Mouse (Mus musculus) midbrain, embryonic 14.5 days (tissue): ENCODE results near the gene Ralb. TPM values are rescaled to one million over a fixed set of nuclear protein-coding genes. Genes with fewer than 3 reads are reported as not detected.
A peak's percentile ranks its signal among the peaks of the same experiment; 100 is the strongest.

Experiments used
- ATAC-seq: fragments of 200-750 bp; cut with Nextera tagmentation; 2 replicates; pipeline ENCODE4 v1.8.0; 2017; ENCODE audit warnings: moderate number of reproducible peaks, moderate library complexity; ENCODE audit not compliant: low FRiP score, low TSS enrichment
- DNase-seq: peaks from one replicate; pipeline ENCODE4 v3.0.0-alpha.2; 2015
- H3K27ac ChIP-seq: fragments of 300-500 bp; sonication (generic); replicated peaks from 2 replicates; pipeline ENCODE4 v1.5.1; 2014; ENCODE audit warnings: mild to moderate bottlenecking, low read depth, low read length, moderate library complexity
- H3K27me3 ChIP-seq: fragments of 300-500 bp; sonication (generic); 2 replicates; pipeline ENCODE4 v1.6.1; 2014; ENCODE audit warnings: low read length, control low read depth, mixed read lengths; ENCODE audit not compliant: control insufficient read depth, insufficient read depth
- H3K36me3 ChIP-seq: fragments of 300-500 bp; sonication (generic); 2 replicates; pipeline ENCODE4 v1.6.1; 2014; ENCODE audit warnings: low read length, control low read depth; ENCODE audit not compliant: control insufficient read depth, insufficient read depth
- H3K4me1 ChIP-seq: fragments of 300-500 bp; sonication (generic); 2 replicates; pipeline ENCODE4 v1.6.1; 2014; ENCODE audit warnings: mild to moderate bottlenecking, antibody characterized with exemption, low read length, control low read depth; ENCODE audit not compliant: control insufficient read depth, insufficient read depth
- H3K4me2 ChIP-seq: fragments of 300-500 bp; sonication (generic); 2 replicates; pipeline ENCODE4 v1.6.1; 2014; ENCODE audit warnings: mild to moderate bottlenecking, low read length, moderate library complexity
- H3K4me3 ChIP-seq: fragments of 300-500 bp; sonication (generic); replicated peaks from 2 replicates; pipeline ENCODE4 v1.5.1; 2014; ENCODE audit warnings: low read depth, low read length
- H3K9ac ChIP-seq: fragments of 300-500 bp; sonication (generic); replicated peaks from 2 replicates; pipeline ENCODE4 v1.6.1; 2014; ENCODE audit warnings: mild to moderate bottlenecking, low read length, moderate library complexity
- H3K9me3 ChIP-seq: fragments of 300-500 bp; sonication (generic); 2 replicates; pipeline ENCODE4 v1.6.1; 2016; ENCODE audit warnings: low read length, control low read depth, mixed read lengths; ENCODE audit not compliant: control insufficient read depth
- WGBS: fragments of 180-500 bp; shearing (Covaris S2); extraction: QIAGEN DNeasy Blood & Tissue Kit; methylation state at CpG from one replicate; pipeline ENCODE4 v1.1.7; 2014; 5-methylcytosine and 5-hydroxymethylcytosine counted together
- polyA plus RNA-seq: library from polyadenylated mRNA; unstranded; fragments of >200 nt; fragmentation: Nextera tagmentation; extraction: Ambion mirVana; gene quantifications from 2 replicates; pipeline ENCODE4 v1.2.1, GENCODE M21; 2014

Gene Ralb
- polyA plus RNA-seq, 1 experiment from 2014 or later, result 49.6 TPM

GRCm38 (mm10) chr1:119443591-119444350 is 60.8 kb downstream of the Ralb start:
- no peak overlapping the region for H3K4me2 ChIP-seq
- no peak overlapping the region for H3K4me3 ChIP-seq
- no peaks in the 10 kb centered on the region for H3K9me3 ChIP-seq
- ATAC-seq (no peak), DNase-seq (no peak)
- no peaks in the 10 kb centered on the region for H3K4me1 ChIP-seq
- H3K27ac ChIP-seq, result no peak overlapping the region
- H3K9ac ChIP-seq, result no peak overlapping the region
- no peaks in the 10 kb centered on the region for H3K27me3 ChIP-seq
- H3K36me3 ChIP-seq, result no peaks in the 10 kb centered on the region
- WGBS, result 87% methylated on average over 21 of the region's 21 CpGs

GRCm38 (mm10) chr1:119442901-119443300 is 61.7 kb downstream of the Ralb start:
- H3K27me3 ChIP-seq, result no peaks in the 10 kb centered on the region
- H3K9ac ChIP-seq, result no peak overlapping the region
- H3K4me1 ChIP-seq, result no peaks in the 10 kb centered on the region
- 93% methylated on average over 9 of the region's 9 CpGs for WGBS
- no peak for ATAC-seq
- H3K4me3 ChIP-seq, result no peak overlapping the region
- H3K9me3 ChIP-seq, result no peaks in the 10 kb centered on the region
- DNase-seq, result no peak
- H3K36me3 ChIP-seq, result no peaks in the 10 kb centered on the region
- H3K4me2 ChIP-seq, result no peak overlapping the region
- no peak overlapping the region for H3K27ac ChIP-seq

- H3K9ac ChIP-seq, result no peak overlapping the region
- no peak overlapping the region for H3K4me3 ChIP-seq
- ATAC-seq (no peak), DNase-seq (no peak)
- H3K4me2 ChIP-seq, result no peak overlapping the region
- H3K27me3 ChIP-seq, result no peaks in the 10 kb centered on the region
- no peak overlapping the region for H3K27ac ChIP-seq
- H3K36me3 ChIP-seq, result no peaks in the 10 kb centered on the region
- WGBS, result 91% methylated on average over 9 of the region's 9 CpGs
- H3K4me1 ChIP-seq, result no peaks in the 10 kb centered on the region
- no peaks in the 10 kb centered on the region for H3K9me3 ChIP-seq
Observed at GRCm38 (mm10) chr1:119438105-119438637, 66.4 kb downstream of the Ralb start.

GRCm38 (mm10) chr1:119437401-119437800 is 67.2 kb downstream of the Ralb start:
- no peaks in the 10 kb centered on the region for H3K36me3 ChIP-seq
- ATAC-seq, result no peak
- no peak overlapping the region for H3K27ac ChIP-seq
- no peak overlapping the region for H3K9ac ChIP-seq
- H3K9me3 ChIP-seq, result no peaks in the 10 kb centered on the region
- no peaks in the 10 kb centered on the region for H3K4me1 ChIP-seq
- no peak overlapping the region for H3K4me3 ChIP-seq
- no peak overlapping the region for H3K4me2 ChIP-seq
- DNase-seq, result no peak
- 72% methylated on average over 6 of the region's 6 CpGs for WGBS
- no peaks in the 10 kb centered on the region for H3K27me3 ChIP-seq

GRCm38 (mm10) chr1:119424141-119424860 is 80.3 kb downstream of the Ralb start:
- no peak overlapping the region for H3K4me3 ChIP-seq
- no peak overlapping the region for H3K4me2 ChIP-seq
- peaks cover 13% of the 10 kb centered on the region for H3K4me1 ChIP-seq
- WGBS, result 46% methylated on average over 6 of the region's 6 CpGs
- no peak for ATAC-seq
- H3K27me3 ChIP-seq, result peaks cover 38% of the 10 kb centered on the region
- H3K9me3 ChIP-seq, result no peaks in the 10 kb centered on the region
- no peak overlapping the region for H3K9ac ChIP-seq
- DNase-seq, result no peak
- no peak overlapping the region for H3K27ac ChIP-seq
- no peaks in the 10 kb centered on the region for H3K36me3 ChIP-seq

- peaks cover 44% of the 10 kb centered on the region for H3K27me3 ChIP-seq
- DNase-seq, result peak; percentile 79
- no peak overlapping the region for H3K4me2 ChIP-seq
- ATAC-seq, result no peak
- H3K27ac ChIP-seq, result no peak overlapping the region
- no peaks in the 10 kb centered on the region for H3K9me3 ChIP-seq
- H3K9ac ChIP-seq, result no peak overlapping the region
- WGBS, result 3% methylated on average over 14 of the region's 14 CpGs
- no peaks in the 10 kb centered on the region for H3K36me3 ChIP-seq
- H3K4me1 ChIP-seq, result peaks cover 13% of the 10 kb centered on the region
- no peak overlapping the region for H3K4me3 ChIP-seq
Observed at GRCm38 (mm10) chr1:119423510-119423909, 81.1 kb downstream of the Ralb start.

GRCm38 (mm10) chr1:119422460-119423015 is 82.1 kb downstream of the Ralb start:
- H3K36me3 ChIP-seq, result no peaks in the 10 kb centered on the region
- ATAC-seq, result no peak

GRCm38 (mm10) chr1:119421576-119422421 is 82.8 kb downstream of the Ralb start, which contains the start of gene Inhbb:
TSS of gene Inhbb (minus strand) at chr1:119422248.
- Histone ChIP-seq H3K4me3 (peak within 1 kb of the TSS; percentile 61), H3K27ac (peak within 1 kb of the TSS; percentile 55), H3K4me1 (peaks cover 13% of the 10 kb centered on the region), H3K9ac (peak within 1 kb of the TSS; percentile 57), H3K9me3 (no peaks in the 10 kb centered on the region), H3K4me2 (peak within 1 kb of the TSS; percentile 97), H3K27me3 (peaks cover 59% of the 10 kb centered on the region), H3K36me3 (no peaks in the 10 kb centered on the region)
- WGBS, result under 1% methylated on average over 71 of the region's 92 CpGs
- ATAC-seq, result peak; percentile 21; the same call in 1 of the 2 replicates
- DNase-seq, result peak; percentile 74

More at GRCm38 (mm10) chr1:119422460-119423015, 82.1 kb downstream of the Ralb start:
- peaks cover 13% of the 10 kb centered on the region for H3K4me1 ChIP-seq
- under 1% methylated on average over 29 of the region's 32 CpGs for WGBS
- peak overlapping the region; percentile 97 for H3K4me2 ChIP-seq
- DNase-seq, result peak; percentile 57
- peaks cover 54% of the 10 kb centered on the region for H3K27me3 ChIP-seq
- no peaks in the 10 kb centered on the region for H3K9me3 ChIP-seq
- peak overlapping the region; percentile 61 for H3K4me3 ChIP-seq
- peak overlapping the region; percentile 57; the same call in 1 of the 2 replicates for H3K9ac ChIP-seq
- H3K27ac ChIP-seq, result 0 out of 2 replicates have a peak overlapping the region, but pooled peaks have one; percentile 55
